Mouse (Mus musculus): ENCODE results near the gene Doc2b. TPM values are rescaled to one million over a fixed set of nuclear protein-coding genes. Genes with fewer than 3 reads are reported as not detected.
"Not testable (repeated sequence)": the region's sequence is repeated elsewhere in the genome, so short reads cannot be mapped to it uniquely, and the experiment has no call there.

The Doc2b gene
- total RNA-seq, 2 experiments from 2014 or later, result 84.1 to 86.4 TPM

DNA sequence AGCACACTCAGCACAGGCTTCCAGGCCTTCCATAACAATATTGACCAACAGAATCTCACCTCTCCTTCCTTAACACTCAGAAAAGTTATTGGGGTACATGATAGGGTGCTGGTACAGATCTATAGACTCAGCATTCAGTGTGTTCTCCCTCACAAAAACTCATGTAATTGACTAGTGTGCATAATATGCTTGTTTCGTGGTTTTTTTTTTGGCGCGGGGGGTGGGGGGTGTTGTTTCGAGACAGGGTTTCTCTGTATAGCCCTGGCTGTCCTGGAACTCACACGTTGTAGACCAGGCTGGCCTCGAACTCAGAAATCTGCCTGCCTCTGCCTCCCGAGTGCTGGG is 57.4 kb downstream of the Doc2b start:
- DNase-seq (ENCODE audit: low spot score in 2 of 2), result no peak

DNA sequence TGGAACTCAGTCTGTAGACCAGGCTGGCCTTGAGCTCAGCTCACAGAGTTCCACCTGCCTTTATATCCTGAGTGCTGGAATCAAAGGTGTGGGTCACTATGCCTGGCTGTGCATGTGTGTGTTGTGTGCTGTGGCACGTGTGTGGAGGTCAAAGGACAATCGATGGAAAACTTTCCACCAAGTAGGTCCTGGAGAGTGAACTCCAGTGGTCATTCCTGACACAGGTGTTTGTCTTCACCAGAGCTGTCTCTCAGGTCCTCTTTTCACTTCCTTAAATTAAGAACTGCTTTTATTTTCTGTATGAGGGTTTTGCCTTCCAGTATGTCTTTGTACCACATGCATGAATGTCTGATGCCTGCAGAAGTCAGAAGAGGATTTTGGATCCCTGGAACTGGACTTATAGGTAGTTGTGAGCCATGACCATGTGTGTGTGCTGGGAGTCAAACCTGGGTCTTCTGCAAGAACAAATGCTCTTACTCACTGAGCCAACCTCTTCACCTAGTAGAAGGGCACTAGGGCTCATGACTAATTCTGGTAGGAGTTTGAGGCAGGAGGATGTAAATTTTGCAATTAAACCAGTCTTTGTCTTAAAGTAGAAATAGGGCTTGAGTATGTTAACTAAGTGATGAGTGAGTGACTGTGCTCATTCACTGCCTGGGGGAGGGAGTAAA is 57.9 kb downstream of the Doc2b start:
- DNase-seq (ENCODE audit: low spot score in 2 of 2), result no peak

DNA sequence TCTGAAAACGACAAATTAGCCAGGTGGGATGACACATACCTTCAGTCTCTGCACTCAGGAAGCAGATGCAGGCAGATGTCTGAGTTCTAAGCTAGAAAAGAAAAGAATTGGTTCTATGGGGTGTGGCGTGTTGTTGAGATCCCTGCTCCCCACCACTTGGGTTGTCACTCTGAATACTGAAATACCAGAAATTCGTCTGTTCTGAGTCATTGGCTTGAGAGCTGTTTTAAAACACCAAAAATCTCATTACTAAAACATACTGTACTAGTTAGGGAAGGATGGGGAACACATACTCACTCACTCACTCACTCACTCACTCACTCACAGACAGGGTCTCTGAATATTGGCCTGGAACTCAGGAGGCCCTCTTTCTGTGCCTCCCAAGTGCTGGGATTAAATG is 58.9 kb downstream of the Doc2b start:
- no peak for DNase-seq (ENCODE audit: low spot score in 2 of 2)

DNA sequence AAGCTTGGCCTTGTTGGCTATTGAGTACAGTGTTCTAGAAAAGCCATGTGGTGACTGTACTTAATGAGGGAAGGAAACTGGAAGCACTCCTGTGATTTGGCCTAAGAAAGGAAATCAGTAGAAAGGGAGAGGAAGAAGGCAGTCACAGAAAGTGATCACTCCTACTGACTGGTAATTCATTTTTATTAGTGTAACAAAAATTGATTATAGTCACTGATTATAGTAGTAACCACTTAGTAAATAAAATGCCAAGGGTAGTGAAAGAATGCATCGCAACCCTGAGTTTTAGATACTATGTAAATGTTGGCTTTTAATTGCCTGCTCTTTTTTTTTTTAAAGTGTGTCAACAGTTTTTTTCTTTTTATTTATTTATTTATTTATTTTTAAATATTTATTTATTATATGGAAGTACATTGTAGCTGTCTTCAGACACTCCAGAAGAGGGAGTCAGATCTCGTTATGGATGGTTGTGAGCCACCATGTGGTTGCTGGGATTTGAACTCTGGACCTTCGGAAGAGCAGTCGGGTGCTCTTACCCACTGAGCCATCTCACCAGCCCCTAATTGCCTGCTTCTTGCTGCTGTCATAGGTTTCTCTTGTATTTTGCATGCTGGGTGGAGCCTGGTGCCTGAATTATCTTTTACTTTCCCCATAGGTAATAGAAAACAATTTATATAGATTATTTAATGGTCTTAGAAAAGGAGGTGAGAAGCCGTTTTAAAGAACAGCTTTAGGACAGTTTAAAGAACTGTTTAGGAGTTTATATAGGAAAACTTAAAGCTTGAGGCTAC is 60.2 kb downstream of the Doc2b start:
- no peak for DNase-seq (ENCODE audit: low spot score in 2 of 2)

DNA sequence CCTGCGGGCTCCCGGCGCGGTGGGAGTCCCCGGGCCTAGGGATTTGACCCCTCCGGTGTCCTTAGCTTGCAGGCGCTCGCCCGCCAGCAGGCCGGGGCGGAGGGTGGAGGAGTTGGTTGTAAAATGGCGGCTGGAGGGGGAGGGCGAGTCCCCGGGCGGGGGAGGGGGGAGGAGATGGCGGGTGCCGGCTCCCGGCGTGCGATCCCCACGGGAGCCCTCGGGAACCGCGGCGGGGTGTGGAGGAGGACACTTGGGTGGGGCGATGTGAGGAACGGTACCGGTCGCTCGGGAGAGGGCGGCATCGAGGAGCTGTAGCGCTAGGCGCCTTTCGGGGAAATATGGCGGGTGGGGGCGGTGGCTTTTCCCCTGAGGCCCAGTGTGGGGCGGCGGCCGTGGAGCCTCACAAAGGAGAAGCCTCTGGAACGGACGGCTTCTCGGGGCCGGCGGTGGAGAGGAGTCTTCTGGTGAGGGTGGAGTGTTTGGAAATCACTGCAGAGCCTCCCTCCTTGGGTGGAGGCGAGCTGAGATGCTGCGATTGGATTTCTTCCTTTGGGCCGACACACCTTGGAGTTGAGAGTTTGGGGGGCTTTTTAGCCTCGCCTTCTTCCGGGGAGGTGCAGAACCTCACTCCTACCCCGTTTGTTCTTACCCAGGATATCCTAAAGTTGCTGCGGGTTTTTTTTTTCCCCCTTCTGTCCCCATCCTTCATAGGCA is 62.5 kb downstream of the Doc2b start:
- peak in 1 of 2 experiments; percentile 68 for DNase-seq (ENCODE audit: low spot score in 2 of 2)

DNA sequence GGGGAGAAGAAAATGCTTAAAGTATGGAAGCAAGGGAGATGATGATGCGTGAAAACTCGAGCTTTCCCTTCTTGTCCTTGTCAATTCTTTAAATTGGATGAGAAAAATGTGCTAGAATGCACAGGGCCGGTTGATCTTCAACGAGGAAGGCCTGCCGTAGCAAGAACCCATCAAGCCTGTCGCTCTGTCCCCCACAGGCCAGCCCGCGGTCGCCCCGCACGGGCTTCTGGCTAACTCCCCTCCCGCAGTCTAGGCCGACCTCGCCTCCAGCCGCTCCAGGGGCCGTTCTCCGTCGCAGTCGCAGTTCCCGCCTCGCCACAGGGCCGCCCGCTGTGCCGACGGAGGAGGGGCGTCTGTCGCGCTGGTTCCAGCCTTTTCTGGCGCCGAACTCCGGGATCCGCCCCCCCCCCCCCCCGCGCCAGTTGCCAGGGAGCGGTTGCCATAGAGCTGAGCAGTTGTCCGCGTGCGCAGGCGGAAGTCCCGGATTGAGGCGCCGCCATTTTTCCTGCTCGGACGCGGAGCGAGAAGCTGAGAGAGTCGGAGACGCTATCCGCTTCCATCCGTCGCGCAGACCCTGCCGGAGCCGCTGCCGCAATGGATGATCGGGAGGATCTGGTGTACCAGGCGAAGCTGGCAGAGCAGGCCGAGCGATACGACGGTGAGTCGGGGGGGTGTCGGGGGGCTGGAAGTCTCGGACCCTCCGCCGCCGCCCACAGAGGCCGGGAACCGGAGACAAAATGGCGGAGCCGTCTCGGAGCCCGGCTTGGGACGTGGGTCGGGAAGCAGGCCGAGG is 63.2 kb downstream of the Doc2b start, which contains the start of gene Ywhae:
Gene Ywhae, plus strand, starts transcription at position 436 of the 793 bp plus-strand sequence.
- DNase-seq (ENCODE audit: low spot score in 2 of 2), result peak; percentile 92 to 93

DNA sequence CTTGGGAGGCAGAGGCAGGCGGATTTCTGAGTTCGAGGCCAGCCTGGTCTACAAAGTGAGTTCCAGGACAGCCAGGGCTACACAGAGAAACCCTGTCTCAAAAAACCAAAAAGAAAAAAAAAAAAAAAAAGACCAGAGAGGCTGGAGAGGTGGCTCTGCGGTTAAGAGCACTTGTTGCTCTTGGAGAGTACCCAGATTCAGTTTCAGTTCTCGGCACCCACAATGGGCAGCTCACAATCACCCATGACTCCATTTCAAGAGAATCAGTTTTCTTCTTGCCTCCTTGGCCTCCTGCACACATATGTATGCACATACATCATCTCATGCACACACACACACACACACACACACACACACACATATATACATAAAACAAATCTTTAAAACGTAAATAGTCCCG is 68.2 kb downstream of the Doc2b start:
- DNase-seq (ENCODE audit: low spot score in 2 of 2), result not testable (repeated sequence)

DNA sequence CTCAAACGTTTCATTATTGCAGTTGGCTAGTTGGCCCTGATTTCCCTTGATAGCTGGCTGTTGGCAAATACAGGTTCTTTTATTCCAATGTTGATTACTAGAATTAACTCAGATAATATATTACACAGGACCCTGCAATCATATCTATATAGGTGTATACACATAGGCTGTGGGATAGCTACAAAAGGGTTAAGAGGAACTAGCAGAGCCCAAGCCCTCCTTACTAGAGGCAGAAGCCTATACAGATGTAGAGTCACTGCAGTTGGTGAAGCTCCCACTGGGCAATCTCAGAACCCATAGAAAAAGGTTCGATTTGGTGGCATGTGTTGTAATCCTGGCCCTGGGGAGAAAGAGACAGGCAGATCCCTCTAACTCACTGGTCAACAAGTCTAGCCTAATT is 68.7 kb downstream of the Doc2b start:
- DNase-seq (ENCODE audit: low spot score in 2 of 2), result no peak

DNA sequence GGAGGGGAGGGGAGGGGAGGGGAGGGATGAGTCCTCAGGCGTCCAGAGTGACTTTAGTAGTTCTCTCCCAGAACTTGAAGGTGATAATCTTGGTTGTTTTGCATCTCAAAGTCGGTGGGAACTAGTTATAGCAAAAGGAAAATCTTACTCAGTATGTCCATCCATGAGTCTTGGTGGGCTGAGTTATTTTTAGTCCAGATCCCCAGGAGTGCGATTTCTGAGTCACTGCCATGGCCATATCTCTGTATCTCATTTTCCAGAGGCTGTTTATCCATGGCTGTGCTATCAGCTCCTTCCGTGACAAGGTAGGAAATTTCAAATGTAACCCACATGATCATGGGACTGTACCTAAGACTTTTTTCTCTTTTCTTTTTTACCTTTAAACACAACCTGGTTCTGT is 73.5 kb downstream of the Doc2b start:
- no peak for DNase-seq (ENCODE audit: low spot score in 2 of 2)

Other genes starting within 250 kb of the Doc2b start
- 100 to 1,000 TPM; 312 to 321 TPM for gene Pitpna, start 208.0 kb downstream of the Doc2b start, total RNA-seq (2021)
- gene Inpp5k, start 165.1 kb downstream of the Doc2b start, total RNA-seq (2021), result 10 to 100 TPM; 49.7 to 58.8 TPM
- 10 to 100 TPM; 20.1 to 21.1 TPM for gene Myo1c, start 145.5 kb downstream of the Doc2b start, total RNA-seq (2021)
- 100 to 1,000 TPM; 127 to 129 TPM for gene Crk, start 116.8 kb downstream of the Doc2b start, total RNA-seq (2021)
- 1,000 to 10,000 TPM; 1,350 to 1,430 TPM for gene Ywhae, start 63.2 kb downstream of the Doc2b start, total RNA-seq (2021)
- gene Rph3al, start 142.4 kb upstream of the Doc2b start, total RNA-seq (2021), result 1 to 10 TPM; 5.4 to 5.6 TPM
- 1 to 10 TPM; 2.6 to 2.8 TPM for gene 1700016K19Rik, start 203.9 kb upstream of the Doc2b start, total RNA-seq (2021)
- 10 to 100 TPM; 12.9 to 15.6 TPM for gene Rflnb, start 231.7 kb upstream of the Doc2b start, total RNA-seq (2021)

Measured in layer of hippocampus, postnatal 14 days (tissue).